Mouse (Mus musculus): ENCODE data around the gene Olfr247. TPM values are rescaled to one million over a fixed set of nuclear protein-coding genes. Genes with fewer than 3 reads are reported as not detected.
"Not testable (repeated sequence)": the region's sequence is repeated elsewhere in the genome, so short reads cannot be mapped to it uniquely, and the experiment has no call there.

The Olfr247 gene
- not detected in 2 replicates for polyA plus RNA-seq (2016; fragmentation: Nextera tagmentation; extraction: Ambion mirVana)

GRCm38 (mm10) chr10:129976040-129976439 is at the start of gene Olfr247:
Olfr247 (minus strand) TSS chr10:129976140.
- not testable (repeated sequence) for H3K36me3 ChIP-seq; H3K27ac ChIP-seq; H3K4me2 ChIP-seq (replicated peaks); H3K27me3 ChIP-seq; H3K9ac ChIP-seq; H3K4me1 ChIP-seq; H3K4me3 ChIP-seq; ATAC-seq (ENCODE audit: insufficient number of reproducible peaks, insufficient read depth, low FRiP score, low TSS enrichment); H3K9me3 ChIP-seq
- no CpG with 5 or more reads among the region's 2 CpGs for WGBS

GRCm38 (mm10) chr10:130012321-130012720 is 36.4 kb upstream of the Olfr247 start, which contains the start of gene Olfr820:
Olfr820 (plus strand) TSS chr10:130012621.
- Histone ChIP-seq H3K27ac (no peak within 1 kb of the TSS), H3K4me3 (no peak within 1 kb of the TSS), H3K36me3 (no peaks in the 10 kb centered on the region), H3K9ac (no peak within 1 kb of the TSS), H3K9me3 (no peaks in the 10 kb centered on the region), H3K27me3 (no peaks in the 10 kb centered on the region), H3K4me2 (replicated peaks) (no peak within 1 kb of the TSS), H3K4me1 (no peaks in the 10 kb centered on the region)
- no peak for ATAC-seq (ENCODE audit: insufficient number of reproducible peaks, insufficient read depth, low FRiP score, low TSS enrichment)

GRCm38 (mm10) chr10:130005366-130005765 is 29.4 kb upstream of the Olfr247 start:
- ATAC-seq (ENCODE audit: insufficient number of reproducible peaks, insufficient read depth, low FRiP score, low TSS enrichment); H3K4me1 ChIP-seq: not testable (repeated sequence)

GRCm38 (mm10) chr10:130004104-130004503 is 28.2 kb upstream of the Olfr247 start:
- not testable (repeated sequence) for ATAC-seq (ENCODE audit: insufficient number of reproducible peaks, insufficient read depth, low FRiP score, low TSS enrichment); H3K27me3 ChIP-seq; H3K9me3 ChIP-seq; H3K9ac ChIP-seq; H3K4me3 ChIP-seq; H3K27ac ChIP-seq; H3K36me3 ChIP-seq; H3K4me2 ChIP-seq (replicated peaks); H3K4me1 ChIP-seq
- WGBS = 86% methylated on average over 4 of the region's 4 CpGs

More at GRCm38 (mm10) chr10:130005366-130005765, 29.4 kb upstream of the Olfr247 start:
- not testable (repeated sequence) for H3K4me2 ChIP-seq (replicated peaks); H3K27ac ChIP-seq; H3K9me3 ChIP-seq; H3K4me3 ChIP-seq; H3K27me3 ChIP-seq; H3K36me3 ChIP-seq; H3K9ac ChIP-seq
- 83% methylated on average over 4 of the region's 4 CpGs for WGBS

GRCm38 (mm10) chr10:129984962-129985361 is 9.0 kb upstream of the Olfr247 start, which contains the start of gene Gm10310:
Gm10310 (minus strand) TSS chr10:129985062.
- H3K27me3 ChIP-seq; H3K4me2 ChIP-seq (replicated peaks); ATAC-seq (ENCODE audit: insufficient number of reproducible peaks, insufficient read depth, low FRiP score, low TSS enrichment); H3K27ac ChIP-seq; H3K4me1 ChIP-seq; H3K4me3 ChIP-seq; H3K9ac ChIP-seq; H3K36me3 ChIP-seq; H3K9me3 ChIP-seq: not testable (repeated sequence)
- no CpG with 5 or more reads among the region's 1 CpGs for WGBS

- not testable (repeated sequence) for H3K4me3 ChIP-seq; H3K9me3 ChIP-seq; H3K4me1 ChIP-seq; H3K36me3 ChIP-seq; H3K27me3 ChIP-seq; H3K4me2 ChIP-seq (replicated peaks); ATAC-seq (ENCODE audit: insufficient number of reproducible peaks, insufficient read depth, low FRiP score, low TSS enrichment); H3K27ac ChIP-seq; H3K9ac ChIP-seq
- WGBS = no CpG with 5 or more reads among the region's 3 CpGs
Measured at GRCm38 (mm10) chr10:129981867-129982266, 5.9 kb upstream of the Olfr247 start.

GRCm38 (mm10) chr10:129972994-129973393 is 2.9 kb downstream of the Olfr247 start:
- H3K27me3 ChIP-seq; H3K36me3 ChIP-seq; H3K27ac ChIP-seq; H3K4me3 ChIP-seq; H3K4me1 ChIP-seq; H3K9ac ChIP-seq; H3K9me3 ChIP-seq; H3K4me2 ChIP-seq (replicated peaks); ATAC-seq (ENCODE audit: insufficient number of reproducible peaks, insufficient read depth, low FRiP score, low TSS enrichment): not testable (repeated sequence)
- WGBS = no CpG with 5 or more reads among the region's 3 CpGs

GRCm38 (mm10) chr10:129967166-129967565 is 8.8 kb downstream of the Olfr247 start, which contains the start of gene Olfr819:
Olfr819 (minus strand) TSS chr10:129967266.
- ATAC-seq (ENCODE audit: insufficient number of reproducible peaks, insufficient read depth, low FRiP score, low TSS enrichment); H3K4me2 ChIP-seq (replicated peaks); H3K36me3 ChIP-seq; H3K27me3 ChIP-seq; H3K4me3 ChIP-seq; H3K27ac ChIP-seq; H3K9ac ChIP-seq; H3K4me1 ChIP-seq; H3K9me3 ChIP-seq: not testable (repeated sequence)
- WGBS = 73% methylated on average over 2 of the region's 2 CpGs

GRCm38 (mm10) chr10:129966232-129966631 is 9.7 kb downstream of the Olfr247 start:
- H3K9me3 ChIP-seq; H3K27ac ChIP-seq; H3K9ac ChIP-seq; H3K4me1 ChIP-seq; H3K27me3 ChIP-seq; ATAC-seq (ENCODE audit: insufficient number of reproducible peaks, insufficient read depth, low FRiP score, low TSS enrichment); H3K4me3 ChIP-seq; H3K4me2 ChIP-seq (replicated peaks); H3K36me3 ChIP-seq: not testable (repeated sequence)
- 84% methylated on average over 2 of the region's 3 CpGs for WGBS

GRCm38 (mm10) chr10:129949000-129949399 is 26.9 kb downstream of the Olfr247 start, which contains the start of gene Olfr818:
Olfr818 (minus strand) TSS chr10:129949100.
- Histone ChIP-seq H3K4me2 (replicated peaks) (no peak within 1 kb of the TSS), H3K27ac (no peak within 1 kb of the TSS), H3K27me3 (no peaks in the 10 kb centered on the region), H3K9me3 (no peaks in the 10 kb centered on the region), H3K4me3 (no peak within 1 kb of the TSS), H3K36me3 (no peaks in the 10 kb centered on the region), H3K4me1 (no peaks in the 10 kb centered on the region), H3K9ac (no peak within 1 kb of the TSS)
- WGBS = 92% methylated on average over 2 of the region's 2 CpGs
- ATAC-seq (ENCODE audit: insufficient number of reproducible peaks, insufficient read depth, low FRiP score, low TSS enrichment) = no peak

Other genes starting within 250 kb of the Olfr247 start
- gene Olfr805, start 246.8 kb downstream of the Olfr247 start, polyA plus RNA-seq (2016; fragmentation: Nextera tagmentation; extraction: Ambion mirVana) = not detected in 2 replicates
- not detected in 2 replicates for gene Olfr806, start 234.2 kb downstream of the Olfr247 start, polyA plus RNA-seq (2016; fragmentation: Nextera tagmentation; extraction: Ambion mirVana)
- gene Olfr807, start 218.3 kb downstream of the Olfr247 start, polyA plus RNA-seq (2016; fragmentation: Nextera tagmentation; extraction: Ambion mirVana) = not detected in 2 replicates
- gene Olfr808, start 210.7 kb downstream of the Olfr247 start, polyA plus RNA-seq (2016; fragmentation: Nextera tagmentation; extraction: Ambion mirVana) = not detected in 2 replicates
- gene Olfr809, start 201.5 kb downstream of the Olfr247 start, polyA plus RNA-seq (2016; fragmentation: Nextera tagmentation; extraction: Ambion mirVana) = not detected in 2 replicates
- gene Olfr810, start 181.2 kb downstream of the Olfr247 start, polyA plus RNA-seq (2016; fragmentation: Nextera tagmentation; extraction: Ambion mirVana) = not detected in 2 replicates
- not detected in 2 replicates for gene Olfr811, start 171.7 kb downstream of the Olfr247 start, polyA plus RNA-seq (2016; fragmentation: Nextera tagmentation; extraction: Ambion mirVana)
- not detected in 2 replicates for gene Olfr812, start 130.0 kb downstream of the Olfr247 start, polyA plus RNA-seq (2016; fragmentation: Nextera tagmentation; extraction: Ambion mirVana)
- 0.18 TPM in 1 of 2 replicates, not detected in the other for gene Olfr813, start 120.8 kb downstream of the Olfr247 start, polyA plus RNA-seq (2016; fragmentation: Nextera tagmentation; extraction: Ambion mirVana)
- not detected in 2 replicates for gene Olfr814, start 96.3 kb downstream of the Olfr247 start, polyA plus RNA-seq (2016; fragmentation: Nextera tagmentation; extraction: Ambion mirVana)
- gene Olfr815, start 70.3 kb downstream of the Olfr247 start, polyA plus RNA-seq (2016; fragmentation: Nextera tagmentation; extraction: Ambion mirVana) = not detected in 2 replicates
- gene Olfr816, start 60.5 kb downstream of the Olfr247 start, polyA plus RNA-seq (2016; fragmentation: Nextera tagmentation; extraction: Ambion mirVana) = not detected in 2 replicates
- not detected in 2 replicates for gene Olfr818, start 27.0 kb downstream of the Olfr247 start, polyA plus RNA-seq (2016; fragmentation: Nextera tagmentation; extraction: Ambion mirVana)
- gene Olfr819, start 8.9 kb downstream of the Olfr247 start, polyA plus RNA-seq (2016; fragmentation: Nextera tagmentation; extraction: Ambion mirVana) = not detected in 2 replicates
- gene Gm10310, start 8.9 kb upstream of the Olfr247 start, polyA plus RNA-seq (2016; fragmentation: Nextera tagmentation; extraction: Ambion mirVana) = not detected in 2 replicates
- not detected in 2 replicates for gene Olfr820, start 36.5 kb upstream of the Olfr247 start, polyA plus RNA-seq (2016; fragmentation: Nextera tagmentation; extraction: Ambion mirVana)
- gene Olfr821, start 54.2 kb upstream of the Olfr247 start, polyA plus RNA-seq (2016; fragmentation: Nextera tagmentation; extraction: Ambion mirVana) = not detected in 2 replicates
- not detected in 2 replicates for gene Olfr822, start 95.1 kb upstream of the Olfr247 start, polyA plus RNA-seq (2016; fragmentation: Nextera tagmentation; extraction: Ambion mirVana)
- gene Olfr823, start 139.2 kb upstream of the Olfr247 start, polyA plus RNA-seq (2016; fragmentation: Nextera tagmentation; extraction: Ambion mirVana) = not detected in 2 replicates
- gene Olfr824, start 153.9 kb upstream of the Olfr247 start, polyA plus RNA-seq (2016; fragmentation: Nextera tagmentation; extraction: Ambion mirVana) = not detected in 2 replicates
- not detected in 2 replicates for gene Olfr825, start 190.6 kb upstream of the Olfr247 start, polyA plus RNA-seq (2016; fragmentation: Nextera tagmentation; extraction: Ambion mirVana)
- not detected in 2 replicates for gene Olfr826, start 208.0 kb upstream of the Olfr247 start, polyA plus RNA-seq (2016; fragmentation: Nextera tagmentation; extraction: Ambion mirVana)
- not detected in 2 replicates for gene Olfr827, start 238.3 kb upstream of the Olfr247 start, polyA plus RNA-seq (2016; fragmentation: Nextera tagmentation; extraction: Ambion mirVana)

Measured in embryonic facial prominence, embryonic 12.5 days (tissue).